Mouse (Mus musculus) liver, embryonic 12.5 days (tissue): ENCODE results near the gene 4930455H04Rik. TPM values are rescaled to one million over a fixed set of nuclear protein-coding genes. Genes with fewer than 3 reads are reported as not detected.

ENCODE experiments used
- ATAC-seq: fragments of 200-750 bp; cut with Nextera tagmentation; 2 replicates; pipeline ENCODE4 v1.8.0; 2017; ENCODE audit warnings: moderate number of reproducible peaks, mild to moderate bottlenecking, moderate library complexity
- H3K27ac ChIP-seq: fragments of 300-500 bp; sonication (generic); 2 replicates; pipeline ENCODE4 v1.5.1; 2016; ENCODE audit warnings: mild to moderate bottlenecking
- H3K27me3 ChIP-seq: fragments of 300-500 bp; sonication (generic); replicated peaks from 2 replicates; pipeline ENCODE4 v1.6.1; 2016; ENCODE audit warnings: mild to moderate bottlenecking, moderate library complexity
- H3K36me3 ChIP-seq: fragments of 300-500 bp; sonication (generic); 2 replicates; pipeline ENCODE4 v1.6.1; 2016; ENCODE audit warnings: mild to moderate bottlenecking, moderate library complexity
- H3K4me1 ChIP-seq: fragments of 300-500 bp; sonication (generic); 2 replicates; pipeline ENCODE4 v1.6.1; 2016
- H3K4me2 ChIP-seq: fragments of 300-500 bp; sonication (generic); 2 replicates; pipeline ENCODE4 v1.6.1; 2016; ENCODE audit warnings: mild to moderate bottlenecking, moderate library complexity
- H3K4me3 ChIP-seq: fragments of 300-500 bp; sonication (generic); 2 replicates; pipeline ENCODE4 v1.5.1; 2016; ENCODE audit warnings: mild to moderate bottlenecking, moderate library complexity
- H3K9ac ChIP-seq: fragments of 300-500 bp; sonication (generic); 2 replicates; pipeline ENCODE4 v1.6.1; 2016; ENCODE audit warnings: mild to moderate bottlenecking, moderate library complexity
- H3K9me3 ChIP-seq: fragments of 300-500 bp; sonication (generic); replicated peaks from 2 replicates; pipeline ENCODE4 v1.6.1; 2016; ENCODE audit warnings: mild to moderate bottlenecking, moderate library complexity
- WGBS: fragments of 180-500 bp; shearing (Covaris S2); methylation state at CpG from one replicate; pipeline ENCODE4 v1.1.7; 2016; ENCODE audit not compliant: insufficient replicate concordance; 5-methylcytosine and 5-hydroxymethylcytosine counted together
- polyA plus RNA-seq: library from polyadenylated mRNA; unstranded; fragments of >200 nt; fragmentation: Nextera tagmentation; extraction: Ambion mirVana; gene quantifications from 2 replicates; pipeline ENCODE4 v1.2.1, GENCODE M21; 2016

Gene 4930455H04Rik
- polyA plus RNA-seq, 1 experiment from 2014 or later, result not detected

GRCm38 (mm10) chr3:117007340-117007739 lies 39.3 kb downstream of the 4930455H04Rik start:
- no peak overlapping the region for H3K4me3 ChIP-seq
- 79% methylated on average over 6 of the region's 6 CpGs for WGBS
- H3K27ac ChIP-seq, result no peak overlapping the region
- no peaks in the 10 kb centered on the region for H3K36me3 ChIP-seq
- no peaks in the 10 kb centered on the region for H3K4me1 ChIP-seq
- no peaks in the 10 kb centered on the region for H3K9me3 ChIP-seq
- no peak for ATAC-seq
- H3K4me2 ChIP-seq, result no peak overlapping the region
- H3K9ac ChIP-seq, result no peak overlapping the region
- H3K27me3 ChIP-seq, result no peaks in the 10 kb centered on the region

- Histone ChIP-seq H3K4me2 (no peak overlapping the region), H3K27ac (no peak overlapping the region), H3K9ac (no peak overlapping the region), H3K36me3 (no peaks in the 10 kb centered on the region), H3K27me3 (no peaks in the 10 kb centered on the region), H3K4me1 (no peaks in the 10 kb centered on the region), H3K9me3 (no peaks in the 10 kb centered on the region), H3K4me3 (no peak overlapping the region)
- ATAC-seq, result no peak
- 75% methylated on average over 6 of the region's 6 CpGs for WGBS
Measured at GRCm38 (mm10) chr3:117010182-117010581, 42.1 kb downstream of the 4930455H04Rik start.

GRCm38 (mm10) chr3:117020319-117020718 lies 52.3 kb downstream of the 4930455H04Rik start:
- no peaks in the 10 kb centered on the region for H3K36me3 ChIP-seq
- H3K9ac ChIP-seq, result no peak overlapping the region
- no peak for ATAC-seq
- WGBS, result 85% methylated on average over 3 of the region's 3 CpGs
- H3K27ac ChIP-seq, result no peak overlapping the region
- H3K27me3 ChIP-seq, result no peaks in the 10 kb centered on the region
- no peaks in the 10 kb centered on the region for H3K9me3 ChIP-seq
- H3K4me1 ChIP-seq, result no peaks in the 10 kb centered on the region
- H3K4me2 ChIP-seq, result no peak overlapping the region
- H3K4me3 ChIP-seq, result no peak overlapping the region

GRCm38 (mm10) chr3:117021907-117022306 lies 53.8 kb downstream of the 4930455H04Rik start:
- Histone ChIP-seq H3K4me3 (no peak overlapping the region), H3K27ac (no peak overlapping the region), H3K9ac (no peak overlapping the region), H3K4me1 (no peaks in the 10 kb centered on the region), H3K36me3 (no peaks in the 10 kb centered on the region), H3K27me3 (no peaks in the 10 kb centered on the region), H3K9me3 (no peaks in the 10 kb centered on the region), H3K4me2 (no peak overlapping the region)
- ATAC-seq, result no peak
- 71% methylated on average over 7 of the region's 7 CpGs for WGBS

- WGBS, result 51% methylated on average over 1 of the region's 1 CpGs
- H3K4me2 ChIP-seq, result no peak overlapping the region
- no peak for ATAC-seq
- no peaks in the 10 kb centered on the region for H3K4me1 ChIP-seq
- no peak overlapping the region for H3K9ac ChIP-seq
- H3K9me3 ChIP-seq, result no peaks in the 10 kb centered on the region
- H3K27me3 ChIP-seq, result no peaks in the 10 kb centered on the region
- H3K27ac ChIP-seq, result no peak overlapping the region
- H3K4me3 ChIP-seq, result no peak overlapping the region
- no peaks in the 10 kb centered on the region for H3K36me3 ChIP-seq
Measured at GRCm38 (mm10) chr3:117024111-117024510, 56.0 kb downstream of the 4930455H04Rik start.

GRCm38 (mm10) chr3:117024557-117024956 lies 56.5 kb downstream of the 4930455H04Rik start:
- Histone ChIP-seq H3K27ac (no peak overlapping the region), H3K4me3 (no peak overlapping the region), H3K9ac (no peak overlapping the region), H3K36me3 (no peaks in the 10 kb centered on the region), H3K4me1 (no peaks in the 10 kb centered on the region), H3K27me3 (no peaks in the 10 kb centered on the region), H3K9me3 (no peaks in the 10 kb centered on the region), H3K4me2 (no peak overlapping the region)
- 69% methylated on average over 5 of the region's 5 CpGs for WGBS
- ATAC-seq, result no peak

- Histone ChIP-seq H3K9ac (no peak overlapping the region), H3K36me3 (no peaks in the 10 kb centered on the region), H3K4me1 (no peaks in the 10 kb centered on the region), H3K9me3 (no peaks in the 10 kb centered on the region), H3K27me3 (no peaks in the 10 kb centered on the region), H3K4me2 (no peak overlapping the region), H3K27ac (no peak overlapping the region), H3K4me3 (no peak overlapping the region)
- ATAC-seq, result no peak
- 51% methylated on average over 3 of the region's 3 CpGs for WGBS
Measured at GRCm38 (mm10) chr3:117025421-117025820, 57.4 kb downstream of the 4930455H04Rik start.

Other genes with a start within 250 kb of the 4930455H04Rik start
- gene Agl, start 160.1 kb upstream of the 4930455H04Rik start, polyA plus RNA-seq, result 7.1 and 7.4 TPM in 2 replicates
- 46.0 and 48.3 TPM in 2 replicates for gene Frrs1, start 108.8 kb upstream of the 4930455H04Rik start, polyA plus RNA-seq
- 3.0 and 4.0 TPM in 2 replicates for gene Palmd, start 720 bp downstream of the 4930455H04Rik start, polyA plus RNA-seq